Mouse (Mus musculus): ENCODE measurements around the gene Prdm10.

GRCm38 (mm10) chr9:31241208-31241699 is 39.1 kb upstream of the Prdm10 start:
- TF ChIP-seq POLR2A (IDR thresholded peaks at IDR 0.05; ENCODE audit: low read depth, low read length) (no peak), CTCF (IDR thresholded peaks at IDR 0.05; ENCODE audit: extremely low read depth, insufficient read length, insufficient replicate concordance, low read depth, low read length) (no peak)

Data from small intestine, adult 2 months (tissue).